Mouse (Mus musculus) lung, adult 2 months (tissue): ENCODE results near the gene Hrh1.

Experiments
- CTCF ChIP-seq: fragments of 200-500 bp; IDR thresholded peaks from 2 replicates; pipeline ENCODE4 v1.5.1; 2011; ENCODE audit warnings: mild to moderate bottlenecking, low read length, control low read depth; ENCODE audit not compliant: insufficient read depth
- POLR2A ChIP-seq: fragments of 200-500 bp; IDR thresholded peaks from 2 replicates; pipeline ENCODE4 v1.6.1; 2011; ENCODE audit warnings: low read depth, mild to moderate bottlenecking, control low read depth, low read length, borderline replicate concordance; ENCODE audit errors: extremely low read depth

GRCm38 (mm10) chr6:114489371-114489770 is 91.6 kb downstream of the Hrh1 start:
- TF ChIP-seq CTCF, result no peak
- TF ChIP-seq POLR2A, result no peak
